ENCODE assay signal across 8 mouse cellular contexts in the genomic region with DNA sequence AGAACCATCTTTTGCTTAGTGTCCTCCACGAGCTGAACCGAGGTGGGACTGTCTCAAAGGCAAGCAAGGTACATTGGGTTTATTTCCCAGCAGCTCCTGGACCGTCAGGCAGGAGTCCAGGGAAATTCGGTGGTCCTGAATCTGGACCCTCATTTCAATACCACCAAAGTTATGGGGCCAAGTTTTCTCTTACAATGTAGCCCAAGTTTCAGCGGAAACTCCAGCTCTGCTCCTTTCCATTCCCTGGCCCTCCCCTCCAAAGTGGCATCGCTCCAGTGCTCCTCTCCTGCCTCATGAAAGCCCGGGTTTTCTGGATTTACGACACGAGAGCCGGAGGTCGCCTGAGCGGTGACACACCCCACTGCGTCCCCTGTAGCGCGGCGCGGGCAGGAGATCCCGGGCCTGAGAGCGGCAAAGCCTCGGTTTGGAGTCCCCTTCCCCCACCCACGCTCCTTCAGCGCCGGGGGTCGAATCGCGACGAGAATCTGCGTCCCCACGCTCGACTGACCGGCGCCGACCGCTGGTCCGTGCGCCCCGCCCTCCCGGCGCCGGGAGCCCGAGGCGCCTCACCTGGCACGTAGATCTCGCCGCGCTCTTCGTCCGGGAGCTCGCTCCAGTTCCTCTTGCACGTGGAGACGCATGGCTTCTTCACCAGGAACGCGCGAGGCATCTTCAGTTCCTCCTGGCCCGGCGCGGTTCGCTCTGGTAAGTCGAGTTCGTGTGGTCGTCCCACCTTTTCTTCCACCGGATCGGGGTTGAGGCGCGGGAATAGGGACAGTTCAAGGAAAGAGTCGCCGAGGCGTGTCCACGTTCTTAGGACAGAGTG. TPM values are rescaled to one million over a fixed set of nuclear protein-coding genes. Genes with fewer than 3 reads are reported as not detected.
DNase-seq lines count a peak whose midpoint lies in the region; ATAC-seq and TF ChIP-seq lines count a peak whose summit lies in the region.

No protein-coding gene starts in this region.

- ATAC-seq in intestine, postnatal 0 days: no peak
- ATAC-seq in midbrain, embryonic 12.5 days (ENCODE audit: low FRiP score, low read depth): no peak

- H3K9ac ChIP-seq in intestine, postnatal 0 days (ENCODE audit: low read depth, low read length): peak overlapping the region; percentile 53
- H3K9ac ChIP-seq in midbrain, embryonic 12.5 days (replicated peaks): no peak overlapping the region

- DNase-seq in layer of hippocampus, adult 2 months (ENCODE audit: low spot score in 2 of 2): no peak
- DNase-seq in layer of hippocampus, adult 11-12 months (ENCODE audit: low spot score): no peak
- DNase-seq in embryonic facial prominence, embryonic 10.5 days (ENCODE audit: low spot score): peak; percentile 37
- no peak for DNase-seq in adrenal gland, postnatal 10 days
- no peak for DNase-seq in gastrocnemius, postnatal 14 days
- no peak for DNase-seq in layer of hippocampus, postnatal 36 days

- H3K9me3 ChIP-seq in embryonic facial prominence, embryonic 10.5 days: no peaks in the 10 kb centered on the region
- H3K9me3 ChIP-seq in intestine, postnatal 0 days (ENCODE audit: control insufficient read depth): no peaks in the 10 kb centered on the region
- H3K9me3 ChIP-seq in midbrain, embryonic 12.5 days: no peaks in the 10 kb centered on the region

- H3K4me2 ChIP-seq in intestine, postnatal 0 days (replicated peaks; ENCODE audit: low read depth): peak overlapping the region; percentile 77
- H3K4me2 ChIP-seq in midbrain, embryonic 12.5 days (replicated peaks): peak overlapping the region; percentile 51

- under 1% methylated on average over 69 of the region's 69 CpGs for WGBS in embryonic facial prominence, embryonic 10.5 days
- under 1% methylated on average over 69 of the region's 69 CpGs for WGBS in intestine, postnatal 0 days
- 1% methylated on average over 66 of the region's 69 CpGs for WGBS in midbrain, embryonic 12.5 days

- no peak for TF ChIP-seq CTCF in layer of hippocampus, adult 2 months (conservative IDR thresholded peaks at IDR 0.05)
- no peak for TF ChIP-seq CTCF in intestine, postnatal 0 days (IDR thresholded peaks at IDR 0.05; ENCODE audit: low read depth)

- no peaks in the 10 kb centered on the region for H3K36me3 ChIP-seq in embryonic facial prominence, embryonic 10.5 days (replicated peaks)
- H3K36me3 ChIP-seq in intestine, postnatal 0 days (ENCODE audit: control insufficient read depth, insufficient read depth): no peaks in the 10 kb centered on the region
- no peaks in the 10 kb centered on the region for H3K36me3 ChIP-seq in midbrain, embryonic 12.5 days

- intact Hi-C loops in gastrocnemius, postnatal 14 days (cut with DNase I; ENCODE audit: low total_unique reads): no loop called here

- peak overlapping the region; percentile 45 for H3K4me3 ChIP-seq in layer of hippocampus, adult 2 months
- H3K4me3 ChIP-seq in embryonic facial prominence, embryonic 10.5 days: peak overlapping the region; percentile 55
- H3K4me3 ChIP-seq in intestine, postnatal 0 days (ENCODE audit: low read depth, low read length): peak overlapping the region; percentile 58
- peak overlapping the region; percentile 34 for H3K4me3 ChIP-seq in midbrain, embryonic 12.5 days

- H3K27ac ChIP-seq in layer of hippocampus, adult 2 months: no peak overlapping the region
- H3K27ac ChIP-seq in embryonic facial prominence, embryonic 10.5 days (replicated peaks): no peak overlapping the region
- H3K27ac ChIP-seq in intestine, postnatal 0 days (ENCODE audit: low read depth, low read length): peak overlapping the region; percentile 94
- H3K27ac ChIP-seq in midbrain, embryonic 12.5 days (replicated peaks): no peak overlapping the region

- H3K27me3 ChIP-seq in embryonic facial prominence, embryonic 10.5 days (replicated peaks; ENCODE audit: low read depth, poor library complexity, severe bottlenecking): peaks cover 100% of the 10 kb centered on the region
- peaks cover 14% of the 10 kb centered on the region; the same call in 1 of the 2 replicates for H3K27me3 ChIP-seq in intestine, postnatal 0 days (replicated peaks; ENCODE audit: control insufficient read depth, insufficient read depth, low read length)
- H3K27me3 ChIP-seq in midbrain, embryonic 12.5 days: peaks cover 93% of the 10 kb centered on the region

- peaks cover 24% of the 10 kb centered on the region for H3K4me1 ChIP-seq in embryonic facial prominence, embryonic 10.5 days
- peaks cover 3% of the 10 kb centered on the region; the same call in 1 of the 2 replicates for H3K4me1 ChIP-seq in intestine, postnatal 0 days (replicated peaks; ENCODE audit: control insufficient read depth, insufficient read depth, low read length)
- peaks cover 14% of the 10 kb centered on the region for H3K4me1 ChIP-seq in midbrain, embryonic 12.5 days

RNA-seq across cellular contexts. Expression of a gene that starts 0.6 kb away (rescaled TPM):
- total RNA-seq in layer of hippocampus, adult 2 months (2021): not detected
- 0.83 and 1.3 TPM in 2 replicates for polyA plus RNA-seq in embryonic facial prominence, embryonic 10.5 days (2016; fragmentation: Nextera tagmentation; extraction: Ambion mirVana)
- polyA plus RNA-seq in intestine, postnatal 0 days (2015; fragmentation: Nextera tagmentation; extraction: Ambion mirVana): 19.2 and 24.1 TPM in 2 replicates
- 0.08 and 0.14 TPM in 2 replicates for polyA plus RNA-seq in midbrain, embryonic 12.5 days (2016; fragmentation: Nextera tagmentation; extraction: Ambion mirVana)
- not detected for total RNA-seq in adrenal gland, postnatal 10 days (2021)
- not detected for total RNA-seq in gastrocnemius, postnatal 14 days (2021)
- not detected for total RNA-seq in layer of hippocampus, postnatal 36 days (2021)

RNA-seq across cellular contexts. Expression of a gene that starts 8.0 kb away (rescaled TPM):
- 1 to 10 TPM; 6.8 to 7.4 TPM for total RNA-seq in layer of hippocampus, adult 2 months (2021)
- 2.1 and 2.6 TPM in 2 replicates for polyA plus RNA-seq in embryonic facial prominence, embryonic 10.5 days (2016; fragmentation: Nextera tagmentation; extraction: Ambion mirVana)
- polyA plus RNA-seq in intestine, postnatal 0 days (2015; fragmentation: Nextera tagmentation; extraction: Ambion mirVana): 13.0 and 15.9 TPM in 2 replicates
- polyA plus RNA-seq in midbrain, embryonic 12.5 days (2016; fragmentation: Nextera tagmentation; extraction: Ambion mirVana): 2.2 and 2.6 TPM in 2 replicates
- total RNA-seq in adrenal gland, postnatal 10 days (2021): 1 to 10 TPM; 6.3 to 7.3 TPM
- total RNA-seq in gastrocnemius, postnatal 14 days (2021): 1 to 10 TPM; 1.8 to 2.4 TPM
- 1 to 10 TPM; 5.8 to 7.0 TPM for total RNA-seq in layer of hippocampus, postnatal 36 days (2021)

RNA-seq across cellular contexts. Expression of a gene that starts 41.8 kb away (rescaled TPM):
- 10 to 100 TPM; 80.0 to 88.2 TPM for total RNA-seq in layer of hippocampus, adult 2 months (2021)
- 174 and 177 TPM in 2 replicates for polyA plus RNA-seq in embryonic facial prominence, embryonic 10.5 days (2016; fragmentation: Nextera tagmentation; extraction: Ambion mirVana)
- polyA plus RNA-seq in intestine, postnatal 0 days (2015; fragmentation: Nextera tagmentation; extraction: Ambion mirVana): 73.8 and 81.0 TPM in 2 replicates
- 137 and 165 TPM in 2 replicates for polyA plus RNA-seq in midbrain, embryonic 12.5 days (2016; fragmentation: Nextera tagmentation; extraction: Ambion mirVana)
- 100 to 1,000 TPM in 1 of 2 experiments, 10 to 100 TPM in 1; 98.8 to 108 TPM for total RNA-seq in adrenal gland, postnatal 10 days (2021)
- total RNA-seq in gastrocnemius, postnatal 14 days (2021): 10 to 100 TPM; 39.1 to 46.1 TPM
- 10 to 100 TPM; 80.2 to 88.0 TPM for total RNA-seq in layer of hippocampus, postnatal 36 days (2021)

RNA-seq across cellular contexts. Expression of a gene that starts 49.5 kb away (rescaled TPM):
- total RNA-seq in layer of hippocampus, adult 2 months (2021): 10 to 100 TPM; 85.9 to 86.6 TPM
- 6.3 and 8.4 TPM in 2 replicates for polyA plus RNA-seq in embryonic facial prominence, embryonic 10.5 days (2016; fragmentation: Nextera tagmentation; extraction: Ambion mirVana)
- 3.8 and 4.5 TPM in 2 replicates for polyA plus RNA-seq in intestine, postnatal 0 days (2015; fragmentation: Nextera tagmentation; extraction: Ambion mirVana)
- 35.9 and 36.0 TPM in 2 replicates for polyA plus RNA-seq in midbrain, embryonic 12.5 days (2016; fragmentation: Nextera tagmentation; extraction: Ambion mirVana)
- total RNA-seq in adrenal gland, postnatal 10 days (2021): 10 to 100 TPM in 1 of 2 experiments, 1 to 10 TPM in 1; 8.0 to 12.3 TPM
- 1 to 10 TPM; 5.7 to 6.5 TPM for total RNA-seq in gastrocnemius, postnatal 14 days (2021)
- total RNA-seq in layer of hippocampus, postnatal 36 days (2021): 10 to 100 TPM; 80.5 to 83.5 TPM

RNA-seq across cellular contexts. Expression of a gene that starts 50.2 kb away (rescaled TPM):
- 10 to 100 TPM; 82.8 to 93.0 TPM for total RNA-seq in layer of hippocampus, adult 2 months (2021)
- 59.7 and 60.7 TPM in 2 replicates for polyA plus RNA-seq in embryonic facial prominence, embryonic 10.5 days (2016; fragmentation: Nextera tagmentation; extraction: Ambion mirVana)
- 37.4 and 38.6 TPM in 2 replicates for polyA plus RNA-seq in intestine, postnatal 0 days (2015; fragmentation: Nextera tagmentation; extraction: Ambion mirVana)
- 80.4 and 81.6 TPM in 2 replicates for polyA plus RNA-seq in midbrain, embryonic 12.5 days (2016; fragmentation: Nextera tagmentation; extraction: Ambion mirVana)
- 10 to 100 TPM; 49.9 to 52.2 TPM for total RNA-seq in adrenal gland, postnatal 10 days (2021)
- 10 to 100 TPM; 22.0 to 25.9 TPM for total RNA-seq in gastrocnemius, postnatal 14 days (2021)
- total RNA-seq in layer of hippocampus, postnatal 36 days (2021): 10 to 100 TPM; 80.1 to 91.1 TPM
